Mouse (Mus musculus): ENCODE measurements around the gene Kcnk15.

DNA sequence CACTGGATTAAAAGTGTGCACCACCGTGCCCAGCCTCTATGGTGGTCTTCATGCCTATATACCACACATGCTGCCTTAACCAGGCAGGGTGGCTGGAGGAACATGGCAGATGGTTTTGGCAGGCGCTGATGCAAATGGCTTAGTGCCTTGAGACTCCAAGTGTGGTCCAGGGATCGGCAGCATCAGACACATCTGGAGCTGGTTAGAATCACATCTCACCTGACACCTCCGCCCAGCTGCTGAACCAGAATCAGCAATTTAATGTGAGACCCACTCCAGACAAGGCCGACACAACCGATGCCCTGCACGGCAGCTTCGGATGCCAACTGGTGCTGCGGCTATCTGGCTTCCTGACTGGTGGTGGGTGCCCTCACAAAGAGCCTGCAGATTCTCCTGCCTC is 12.6 kb downstream of the Kcnk15 start:
- TF ChIP-seq CTCF (conservative IDR thresholded peaks at IDR 0.05; ENCODE audit: low read length) (no peak), NANOG (IDR thresholded peaks at IDR 0.05; ENCODE audit: borderline replicate concordance, low read length) (no peak), POU5F1 (IDR thresholded peaks at IDR 0.05; ENCODE audit: borderline replicate concordance, low read length) (no peak)

Data from E14TG2a.4 (cell line).